Mouse (Mus musculus) CD8-positive naive resting alpha-beta T cell, adult 57 days (primary cell): ENCODE data around the gene Slc26a5. TPM values are rescaled to one million over a fixed set of nuclear protein-coding genes. Genes with fewer than 3 reads are reported as not detected.

Experiments
- total RNA-seq: library from RNA; stranded (reverse); gene quantifications from one replicate; pipeline ENCODE4 v1.2.4, GENCODE M21; 2023

The Slc26a5 gene
- not detected for total RNA-seq

DNA sequence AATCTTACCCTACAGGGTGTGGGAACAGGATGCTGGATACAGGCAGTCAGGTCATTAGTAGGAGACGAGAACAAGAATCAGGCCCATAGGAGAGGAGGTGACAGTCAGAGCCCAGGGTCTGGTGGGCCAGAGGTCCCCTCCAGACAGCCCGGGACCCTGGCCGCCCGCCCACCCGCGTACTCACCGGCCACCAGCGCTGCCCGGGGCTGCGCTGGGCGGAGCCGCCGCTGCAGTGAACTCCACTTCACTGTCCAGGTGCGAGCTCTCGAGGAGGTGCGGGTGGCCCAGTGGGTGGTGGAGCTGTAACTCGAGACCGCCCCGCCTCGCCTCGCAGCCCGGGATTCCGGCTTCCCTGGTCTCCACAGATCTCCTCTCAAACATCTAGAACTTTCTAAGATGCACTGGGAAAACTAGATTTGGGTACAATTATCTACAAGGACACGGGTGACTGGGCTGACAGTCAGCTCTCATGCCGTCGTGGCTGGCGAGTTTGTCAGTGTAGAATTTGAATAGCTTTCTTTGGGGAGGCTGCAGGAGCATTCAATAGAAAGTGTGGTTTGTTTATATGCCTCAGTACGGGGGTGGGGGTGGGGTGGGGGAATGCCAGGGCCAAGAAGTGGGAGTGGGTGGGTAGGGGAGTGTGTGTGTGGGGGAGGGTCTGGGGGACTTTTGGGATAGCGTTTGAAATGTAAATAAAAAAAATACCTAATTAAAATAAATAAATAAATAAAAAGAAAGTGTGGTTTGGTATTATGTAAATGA is at the start of gene Slc26a5:
Gene Slc26a5 (minus strand): TSS at position 259 of the 762 bp plus-strand sequence.

DNA sequence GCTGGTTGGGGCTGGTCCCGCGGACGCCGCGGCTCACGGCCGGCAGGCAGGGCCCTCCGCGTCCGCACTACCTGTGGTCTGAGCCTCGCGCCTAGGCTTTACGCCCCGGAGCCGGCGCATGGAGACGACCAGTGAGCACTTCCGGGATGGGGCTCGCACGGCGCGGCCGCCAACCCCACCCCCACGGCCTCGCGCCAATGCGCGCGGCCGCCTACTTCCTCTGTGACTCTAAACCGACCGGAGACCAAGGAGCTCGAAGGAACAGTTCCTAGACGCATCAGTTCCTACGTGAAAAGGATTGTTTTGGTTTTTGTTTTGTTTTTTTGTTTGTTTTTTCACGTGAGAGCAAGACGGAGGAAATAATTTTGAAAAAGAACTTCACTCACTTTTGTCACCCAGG is 80.4 kb downstream of the Slc26a5 start, which contains the start of the genes Dnajc2 and Psmc2:
Gene Dnajc2 (minus strand): TSS at position 199 of the 400 bp plus-strand sequence.
Gene Psmc2 (plus strand): TSS at position 231 of the 400 bp plus-strand sequence.

Other genes with a start within 250 kb of the Slc26a5 start
- gene Fbxl13, start 220.0 kb downstream of the Slc26a5 start, total RNA-seq, result not detected
- 36.9 TPM for gene Armc10, start 219.8 kb downstream of the Slc26a5 start, total RNA-seq
- gene Napepld, start 164.2 kb downstream of the Slc26a5 start, total RNA-seq, result 1.7 TPM
- gene Pmpcb, start 128.5 kb downstream of the Slc26a5 start, total RNA-seq, result 72.9 TPM
- gene Dnajc2, start 80.4 kb downstream of the Slc26a5 start, total RNA-seq, result 53.0 TPM
- gene Psmc2, start 80.3 kb downstream of the Slc26a5 start, total RNA-seq, result 65.0 TPM